Mouse (Mus musculus) testis, postnatal 14 days (tissue): ENCODE data around the gene Lrrc52.

Source experiments
- DNase-seq: peaks from one replicate; pipeline ENCODE4 v3.0.0; 2021; ENCODE audit warnings: low spot score

Gene Lrrc52

GRCm38 (mm10) chr1:167466765-167467426 is at the start of gene Lrrc52:
Gene Lrrc52, minus strand, starts transcription at chr1:167466780.
- DNase-seq: no peak

- no peak for DNase-seq
Observed at GRCm38 (mm10) chr1:167511621-167512020, 45.0 kb upstream of the Lrrc52 start.

- DNase-seq: no peak
Observed at GRCm38 (mm10) chr1:167506048-167506447, 39.5 kb upstream of the Lrrc52 start.

GRCm38 (mm10) chr1:167505427-167505826 is 38.8 kb upstream of the Lrrc52 start:
- DNase-seq: no peak

GRCm38 (mm10) chr1:167499097-167499850 is 32.7 kb upstream of the Lrrc52 start:
- no peak for DNase-seq

- DNase-seq: no peak
Observed at GRCm38 (mm10) chr1:167497991-167498390, 31.4 kb upstream of the Lrrc52 start.

GRCm38 (mm10) chr1:167497560-167497959 is 31.0 kb upstream of the Lrrc52 start:
- no peak for DNase-seq

- DNase-seq: no peak
Observed at GRCm38 (mm10) chr1:167491501-167491900, 24.9 kb upstream of the Lrrc52 start.

GRCm38 (mm10) chr1:167487933-167488332 is 21.4 kb upstream of the Lrrc52 start:
- DNase-seq: no peak

GRCm38 (mm10) chr1:167486959-167487680 is 20.5 kb upstream of the Lrrc52 start:
- no peak for DNase-seq

- no peak for DNase-seq
Observed at GRCm38 (mm10) chr1:167482863-167483262, 16.3 kb upstream of the Lrrc52 start.

- no peak for DNase-seq
Observed at GRCm38 (mm10) chr1:167473585-167473984, 7.0 kb upstream of the Lrrc52 start.

GRCm38 (mm10) chr1:167467916-167468315 is 1.3 kb upstream of the Lrrc52 start:
- no peak for DNase-seq

GRCm38 (mm10) chr1:167457311-167457710 is 9.3 kb downstream of the Lrrc52 start:
- DNase-seq: no peak

- DNase-seq: no peak
Observed at GRCm38 (mm10) chr1:167453048-167453447, 13.5 kb downstream of the Lrrc52 start.

- DNase-seq: no peak
Observed at GRCm38 (mm10) chr1:167452456-167452855, 14.1 kb downstream of the Lrrc52 start.

GRCm38 (mm10) chr1:167448598-167448997 is 18.0 kb downstream of the Lrrc52 start:
- no peak for DNase-seq

- DNase-seq: no peak
Observed at GRCm38 (mm10) chr1:167448088-167448487, 18.5 kb downstream of the Lrrc52 start.

- no peak for DNase-seq
Observed at GRCm38 (mm10) chr1:167446516-167446915, 20.1 kb downstream of the Lrrc52 start.

- DNase-seq: no peak
Observed at GRCm38 (mm10) chr1:167445167-167445566, 21.4 kb downstream of the Lrrc52 start.

GRCm38 (mm10) chr1:167438231-167438885 is 28.2 kb downstream of the Lrrc52 start:
- DNase-seq: no peak

- DNase-seq: no peak
Observed at GRCm38 (mm10) chr1:167437091-167437490, 29.5 kb downstream of the Lrrc52 start.
